Mouse (Mus musculus) kidney, postnatal 14 days (tissue): Measurements from ENCODE around the gene Gm17657.
"Not testable (repeated sequence)": the region's sequence is repeated elsewhere in the genome, so short reads cannot be mapped to it uniquely, and the experiment has no call there.

ENCODE experiments used
- DNase-seq: peaks from one replicate; pipeline ENCODE4 v3.0.0; 2022; ENCODE audit warnings: mixed read lengths

The Gm17657 gene

DNA sequence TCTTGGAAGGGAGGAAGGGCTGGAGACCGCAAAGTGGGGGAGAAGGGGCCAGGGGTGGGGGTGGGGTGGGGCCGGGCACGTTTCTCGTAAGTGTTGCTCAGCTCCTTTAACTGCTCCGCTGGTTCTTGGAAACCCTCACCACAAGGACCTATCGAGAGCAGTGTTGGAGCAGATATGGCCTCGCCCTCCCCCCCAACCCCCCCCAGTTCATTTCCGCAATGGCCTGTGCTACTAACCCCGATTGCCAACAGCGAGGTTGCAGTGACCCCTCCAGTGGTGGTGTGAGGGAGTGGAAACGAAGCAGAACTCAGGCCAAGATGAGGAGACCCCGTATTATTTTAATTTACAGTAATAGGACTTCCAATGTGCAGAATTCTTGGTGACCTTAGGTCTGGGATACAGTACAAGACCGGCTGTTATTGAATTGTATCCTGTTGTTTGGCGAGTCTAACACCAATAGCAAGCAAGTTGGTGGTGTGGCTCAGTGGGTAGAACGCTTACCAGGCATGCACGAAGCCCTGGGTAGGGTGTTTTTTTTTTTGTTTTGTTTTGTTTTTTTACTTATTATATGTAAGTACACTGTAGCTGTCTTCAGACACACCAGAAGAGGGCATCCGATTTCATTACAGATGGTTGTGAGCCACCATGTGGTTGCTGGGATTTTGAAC lies 48.5 kb downstream of the Gm17657 start:
- no peak for DNase-seq

GRCm38 (mm10) chr17:29500243-29500740 lies 49.1 kb downstream of the Gm17657 start:
- no peak for DNase-seq

DNA sequence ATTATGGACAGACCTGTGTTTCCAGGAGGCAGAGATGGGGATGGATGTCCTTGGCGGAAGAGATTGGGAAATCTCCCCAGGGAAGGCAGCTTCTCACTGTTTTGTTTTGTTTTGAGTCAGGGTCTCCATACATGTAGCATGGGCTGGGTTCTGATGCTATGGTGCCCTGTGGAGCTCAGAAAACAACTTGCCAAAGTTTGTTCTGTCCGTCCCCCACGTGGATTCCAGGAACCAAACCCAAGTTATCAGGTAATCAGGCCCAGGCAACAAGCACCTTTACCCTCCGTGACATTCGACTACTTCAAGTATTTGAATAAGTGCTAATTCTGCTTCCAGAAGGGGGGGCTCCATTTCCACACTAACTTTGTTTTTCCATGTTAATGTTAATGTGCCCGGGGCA lies 49.9 kb downstream of the Gm17657 start:
- DNase-seq = no peak

GRCm38 (mm10) chr17:29498952-29499351 lies 50.5 kb downstream of the Gm17657 start:
- DNase-seq = not testable (repeated sequence)

- no peak for DNase-seq
Measured at GRCm38 (mm10) chr17:29498028-29498427, 51.4 kb downstream of the Gm17657 start.

DNA sequence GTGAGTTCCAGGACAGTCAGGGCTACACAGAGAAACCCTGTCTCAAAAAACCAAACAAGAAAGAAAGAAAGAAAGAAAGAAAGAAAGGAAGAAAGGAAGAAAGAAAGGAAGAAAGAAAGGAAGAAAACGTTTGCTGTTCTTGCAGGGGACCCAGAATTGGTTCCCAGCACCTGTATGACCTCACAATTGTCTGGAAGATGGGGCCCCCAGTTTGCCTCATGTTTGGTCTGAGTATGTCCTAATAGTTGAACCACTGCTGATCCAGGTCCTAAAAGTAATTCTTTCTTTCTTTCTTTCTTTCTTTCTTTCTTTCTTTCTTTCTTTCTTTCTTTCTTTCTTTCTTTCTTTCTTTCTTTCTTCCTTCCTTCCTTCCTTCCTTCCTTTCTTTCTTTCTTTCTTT lies 52.0 kb downstream of the Gm17657 start:
- DNase-seq = not testable (repeated sequence)

- no peak for DNase-seq
Measured at GRCm38 (mm10) chr17:29497071-29497354, 52.4 kb downstream of the Gm17657 start.

- DNase-seq = no peak
Measured at GRCm38 (mm10) chr17:29496211-29497070, 53.0 kb downstream of the Gm17657 start.

GRCm38 (mm10) chr17:29494732-29495076 lies 54.7 kb downstream of the Gm17657 start:
- DNase-seq = peak; percentile 12

DNA sequence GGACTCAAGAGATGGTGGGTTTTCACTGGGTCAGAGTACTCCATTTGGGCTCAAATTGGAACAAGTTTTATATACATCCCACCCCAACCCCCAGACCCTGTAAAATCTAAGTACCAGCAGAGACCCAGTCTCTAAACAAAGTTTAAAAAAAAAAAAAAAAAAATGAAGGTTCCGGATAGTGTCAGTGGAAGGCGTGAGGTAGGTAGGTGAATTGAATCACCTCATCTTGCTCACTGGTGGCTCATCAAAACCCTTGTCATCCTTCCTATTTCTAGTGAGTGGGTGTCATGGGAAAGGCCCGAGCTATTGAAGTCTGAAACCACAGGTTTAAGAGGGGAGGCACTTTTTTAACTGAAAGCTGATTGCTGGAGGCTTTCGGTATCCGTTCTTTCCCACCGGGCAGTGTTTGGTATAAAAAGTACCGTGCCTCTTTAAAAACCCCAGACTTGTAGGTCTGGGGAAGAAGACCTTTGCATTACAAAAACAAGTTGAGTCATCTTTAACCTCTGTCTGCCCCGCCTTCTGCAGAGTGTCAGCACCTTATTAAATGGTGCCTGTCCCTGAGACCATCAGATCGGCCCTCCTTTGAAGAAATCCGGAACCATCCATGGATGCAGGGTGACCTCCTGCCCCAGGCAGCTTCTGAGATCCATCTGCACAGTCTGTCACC lies 55.2 kb downstream of the Gm17657 start:
- no peak for DNase-seq

DNA sequence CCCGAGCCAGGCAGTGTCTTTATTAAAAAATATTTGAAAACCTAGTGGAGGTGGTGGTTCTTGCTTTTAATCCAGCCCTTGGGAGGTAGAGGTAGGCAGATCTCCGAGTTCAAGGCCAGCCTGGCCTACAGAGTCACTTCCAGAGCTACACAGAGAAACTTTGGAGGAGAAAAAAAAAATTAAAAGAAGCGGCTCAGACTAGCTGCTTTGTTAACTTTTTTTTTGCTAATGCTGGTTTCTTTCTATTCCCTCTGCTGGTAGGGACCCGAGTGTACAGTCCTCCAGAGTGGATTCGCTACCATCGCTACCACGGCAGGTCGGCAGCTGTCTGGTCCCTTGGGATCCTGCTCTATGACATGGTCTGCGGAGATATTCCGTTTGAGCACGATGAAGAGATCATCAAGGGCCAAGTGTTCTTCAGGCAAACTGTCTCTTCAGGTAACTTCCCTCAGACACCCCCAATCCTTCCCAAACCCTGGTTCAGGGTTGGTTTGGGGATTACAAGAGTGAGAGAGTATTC lies 55.9 kb downstream of the Gm17657 start:
- no peak for DNase-seq

GRCm38 (mm10) chr17:29492269-29493191 lies 56.9 kb downstream of the Gm17657 start:
- peak; percentile 77 for DNase-seq

- peak; percentile 80 for DNase-seq
Measured at GRCm38 (mm10) chr17:29491591-29492268, 57.7 kb downstream of the Gm17657 start.

GRCm38 (mm10) chr17:29490713-29491581 lies 58.5 kb downstream of the Gm17657 start, which contains the start of gene Pim1:
TSS of gene Pim1 (plus strand) at chr17:29490753.
- no peak for DNase-seq

- DNase-seq = peak; percentile 99
Measured at GRCm38 (mm10) chr17:29489971-29490712, 59.3 kb downstream of the Gm17657 start.

DNA sequence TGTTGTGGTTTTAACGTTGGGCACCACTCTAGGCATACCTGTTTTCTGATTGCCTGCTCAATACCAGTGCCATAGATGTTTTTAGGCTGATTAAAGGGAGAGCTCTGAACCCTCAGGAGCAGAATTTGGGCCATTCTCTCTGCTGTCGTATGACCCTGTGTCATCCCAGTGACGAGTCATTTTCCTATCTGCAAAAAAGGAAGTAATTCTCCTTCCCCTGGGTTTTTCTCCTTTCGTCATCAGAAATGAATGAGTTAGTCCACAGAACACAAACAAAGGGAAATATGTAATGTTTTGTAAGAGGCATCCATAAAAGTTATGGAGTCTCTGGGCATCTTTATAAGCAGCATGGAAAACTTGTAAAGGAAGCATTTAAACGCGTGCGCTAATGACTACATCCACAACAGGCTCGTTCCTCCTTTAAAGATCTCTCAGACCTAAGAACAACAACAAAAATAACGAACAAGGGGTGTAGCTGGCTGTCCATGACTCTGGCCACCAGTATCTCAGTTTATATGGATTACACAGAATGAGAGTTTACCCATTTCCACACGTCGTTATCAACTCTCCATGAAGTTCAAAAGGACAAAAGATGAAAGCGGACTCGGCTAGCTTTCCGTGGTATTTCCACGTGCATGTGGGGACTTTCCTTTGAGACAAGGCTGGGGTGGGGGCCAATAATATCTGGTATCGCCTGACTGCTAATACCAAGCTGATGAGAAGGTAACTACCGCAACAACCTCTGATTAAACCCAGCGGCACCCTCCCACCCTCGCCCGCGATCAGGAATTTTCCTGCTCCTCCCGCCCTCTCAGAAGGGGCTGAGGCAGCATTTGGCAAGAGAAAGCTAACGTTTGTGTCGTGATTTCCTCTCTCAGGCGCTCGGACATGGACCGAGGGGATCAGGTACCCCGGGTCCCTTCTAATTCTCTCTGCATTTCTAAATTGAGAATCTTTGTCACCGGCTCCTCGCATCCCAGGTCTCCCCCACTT lies 60.2 kb downstream of the Gm17657 start:
- peak; percentile 54 for DNase-seq

GRCm38 (mm10) chr17:29488257-29488977 lies 61.0 kb downstream of the Gm17657 start:
- DNase-seq = peak; percentile 15
